Mouse (Mus musculus) embryonic facial prominence, embryonic 11.5 days (tissue): Measurements from ENCODE around the gene Chaf1a. TPM values are rescaled to one million over a fixed set of nuclear protein-coding genes. Genes with fewer than 3 reads are reported as not detected.

Experiments used
- ATAC-seq: fragments of 200-750 bp; cut with Nextera tagmentation; replicated peaks from 2 replicates; pipeline ENCODE4 v1.8.0; 2017; ENCODE audit warnings: low read depth; ENCODE audit not compliant: insufficient number of reproducible peaks, low FRiP score, low TSS enrichment
- DNase-seq: peaks from one replicate; pipeline ENCODE4 v3.0.0-alpha.2; 2015; ENCODE audit warnings: low spot score
- H3K27ac ChIP-seq: fragments of 300-500 bp; sonication (generic); replicated peaks from 2 replicates; pipeline ENCODE4 v1.5.1; 2014; ENCODE audit warnings: mild to moderate bottlenecking, low read depth, low read length, control low read depth
- H3K27me3 ChIP-seq: fragments of 300-500 bp; sonication (generic); 2 replicates; pipeline ENCODE4 v1.6.1; 2014; ENCODE audit warnings: mild to moderate bottlenecking, low read length, moderate library complexity, mixed read lengths; ENCODE audit not compliant: control insufficient read depth, insufficient read depth
- H3K36me3 ChIP-seq: fragments of 300-500 bp; sonication (generic); replicated peaks from 2 replicates; pipeline ENCODE4 v1.6.1; 2014; ENCODE audit warnings: low read depth, mild to moderate bottlenecking, low read length, moderate library complexity, mixed read lengths; ENCODE audit not compliant: control insufficient read depth, insufficient read depth
- H3K4me1 ChIP-seq: fragments of 300-500 bp; sonication (generic); 2 replicates; pipeline ENCODE4 v1.6.1; 2014; ENCODE audit warnings: low read length, mixed read lengths; ENCODE audit not compliant: control insufficient read depth, insufficient read depth
- H3K4me2 ChIP-seq: fragments of 300-500 bp; sonication (generic); 2 replicates; pipeline ENCODE4 v1.6.1; 2014; ENCODE audit warnings: low read depth, mild to moderate bottlenecking, control low read depth, low read length, moderate library complexity
- H3K4me3 ChIP-seq: fragments of 300-500 bp; sonication (generic); 2 replicates; pipeline ENCODE4 v1.5.1; 2014; ENCODE audit warnings: low read depth, low read length, control low read depth
- H3K9ac ChIP-seq: fragments of 300-500 bp; sonication (generic); replicated peaks from 2 replicates; pipeline ENCODE4 v1.6.1; 2014; ENCODE audit warnings: mild to moderate bottlenecking, control low read depth, low read length
- H3K9me3 ChIP-seq: fragments of 300-500 bp; sonication (generic); replicated peaks from 2 replicates; pipeline ENCODE4 v1.6.1; 2016; ENCODE audit warnings: mild to moderate bottlenecking, low read length, inconsistent platforms, mixed read lengths; ENCODE audit not compliant: control insufficient read depth
- WGBS: fragments of 180-500 bp; shearing (Covaris S2); extraction: QIAGEN DNeasy Blood & Tissue Kit; methylation state at CpG from one replicate; pipeline ENCODE4 v1.1.7; 2014; 5-methylcytosine and 5-hydroxymethylcytosine counted together
- polyA plus RNA-seq: library from polyadenylated mRNA; unstranded; fragments of >200 nt; fragmentation: Nextera tagmentation; extraction: Ambion mirVana; gene quantifications from 2 replicates; pipeline ENCODE4 v1.2.1, GENCODE M21; 2014

Chaf1a gene
- polyA plus RNA-seq: 24.5 and 26.6 TPM in 2 replicates

GRCm38 (mm10) chr17:56040030-56040856 lies at the start of gene Chaf1a:
Chaf1a (plus strand) TSS chr17:56040439.
- peak within 1 kb of the TSS; percentile 85 for H3K4me3 ChIP-seq
- peak within 1 kb of the TSS; percentile 74 for H3K4me2 ChIP-seq
- H3K36me3 ChIP-seq: no peaks in the 10 kb centered on the region
- 1% methylated on average over 68 of the region's 68 CpGs for WGBS
- H3K9ac ChIP-seq: peak within 1 kb of the TSS; percentile 88
- DNase-seq: peak; percentile 99
- H3K27me3 ChIP-seq: no peaks in the 10 kb centered on the region
- no peaks in the 10 kb centered on the region for H3K4me1 ChIP-seq
- peak within 1 kb of the TSS; percentile 29 for H3K27ac ChIP-seq
- ATAC-seq: peak; percentile 69
- H3K9me3 ChIP-seq: no peaks in the 10 kb centered on the region

GRCm38 (mm10) chr17:55996007-55996406 lies 44.2 kb upstream of the Chaf1a start:
- peaks cover 3% of the 10 kb centered on the region; the same call in 1 of the 2 replicates for H3K36me3 ChIP-seq
- no peaks in the 10 kb centered on the region for H3K9me3 ChIP-seq

DNA sequence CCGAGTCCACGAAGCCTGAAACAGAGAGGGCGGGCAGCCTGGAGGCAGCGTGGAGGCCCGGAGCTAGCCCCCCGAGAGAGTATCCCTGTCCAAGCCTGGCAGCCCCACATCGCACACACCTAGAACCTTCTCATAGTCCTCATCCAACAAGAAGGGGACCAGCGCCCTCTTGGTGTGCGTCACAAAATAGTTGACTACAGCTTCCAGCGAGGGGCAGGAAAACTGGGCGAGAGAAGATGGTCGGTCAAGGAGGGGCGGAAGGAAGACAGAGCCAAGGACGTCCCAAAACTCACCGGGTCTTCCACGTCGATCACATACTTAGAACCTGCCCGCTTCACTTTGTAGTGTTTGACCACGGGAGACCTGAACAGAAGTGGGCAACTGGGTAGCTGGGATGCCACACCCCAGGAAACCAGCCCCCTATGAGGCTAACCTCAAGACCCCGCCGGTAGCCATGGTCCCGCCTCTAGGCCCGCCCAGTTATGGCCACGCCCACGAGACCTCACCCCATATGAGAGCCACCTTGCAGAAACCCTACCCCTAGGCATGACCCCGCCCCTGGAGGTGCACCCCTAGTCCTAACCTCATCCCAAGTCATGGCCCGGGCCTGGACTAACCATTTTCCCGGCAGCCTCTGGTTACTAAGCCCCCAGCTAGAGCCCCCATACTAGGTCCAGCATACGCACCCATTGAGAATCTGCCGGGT lies 40.3 kb upstream of the Chaf1a start:
- H3K36me3 ChIP-seq: no peaks in the 10 kb centered on the region
- H3K9ac ChIP-seq: no peak overlapping the region; the same call in 1 of the 2 replicates
- peak overlapping the region; percentile 18; the same call in 1 of the 2 replicates for H3K4me3 ChIP-seq
- WGBS: 7% methylated on average over 30 of the region's 30 CpGs
- no peaks in the 10 kb centered on the region for H3K9me3 ChIP-seq
- H3K27me3 ChIP-seq: peaks cover 3% of the 10 kb centered on the region
- DNase-seq (peak; percentile 37), ATAC-seq (peak; percentile 25)
- H3K4me1 ChIP-seq: no peaks in the 10 kb centered on the region; the same call in 1 of the 2 replicates
- H3K27ac ChIP-seq: no peak overlapping the region
- peak overlapping the region; percentile 3 for H3K4me2 ChIP-seq

More at GRCm38 (mm10) chr17:55996007-55996406, 44.2 kb upstream of the Chaf1a start:
- no peak for DNase-seq
- H3K27ac ChIP-seq: no peak overlapping the region
- 91% methylated on average over 15 of the region's 15 CpGs for WGBS
- ATAC-seq: no peak
- no peak overlapping the region for H3K4me2 ChIP-seq
- H3K4me1 ChIP-seq: no peaks in the 10 kb centered on the region; the same call in 1 of the 2 replicates
- no peak overlapping the region for H3K9ac ChIP-seq
- no peak overlapping the region for H3K4me3 ChIP-seq
- peaks cover 3% of the 10 kb centered on the region for H3K27me3 ChIP-seq

DNA sequence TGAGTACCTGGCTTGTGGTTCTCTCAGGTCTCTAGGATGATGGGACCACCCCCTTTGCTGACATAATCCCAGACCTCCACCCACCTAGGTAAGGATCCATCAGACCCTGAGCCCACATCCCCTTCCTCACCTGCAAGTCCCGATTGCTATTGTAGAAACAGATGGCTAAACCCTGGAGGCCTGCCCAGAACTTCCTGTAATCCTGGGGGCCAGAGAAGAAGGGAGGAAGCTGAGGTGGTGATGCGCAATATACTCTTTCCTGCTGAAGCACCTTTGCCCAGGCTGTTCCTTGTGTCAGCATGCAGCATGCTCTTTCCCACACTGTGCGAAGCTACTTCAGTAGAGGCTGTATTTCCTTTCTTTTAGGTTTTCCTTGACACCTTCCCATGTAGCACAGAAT lies 37.2 kb upstream of the Chaf1a start:
- Histone ChIP-seq H3K4me1 (no peaks in the 10 kb centered on the region; the same call in 1 of the 2 replicates), H3K9ac (no peak overlapping the region), H3K9me3 (no peaks in the 10 kb centered on the region), H3K27ac (no peak overlapping the region), H3K4me2 (no peak overlapping the region), H3K36me3 (no peaks in the 10 kb centered on the region), H3K4me3 (no peak overlapping the region), H3K27me3 (peaks cover 3% of the 10 kb centered on the region)
- 84% methylated on average over 3 of the region's 3 CpGs for WGBS
- DNase-seq (no peak), ATAC-seq (no peak)

DNA sequence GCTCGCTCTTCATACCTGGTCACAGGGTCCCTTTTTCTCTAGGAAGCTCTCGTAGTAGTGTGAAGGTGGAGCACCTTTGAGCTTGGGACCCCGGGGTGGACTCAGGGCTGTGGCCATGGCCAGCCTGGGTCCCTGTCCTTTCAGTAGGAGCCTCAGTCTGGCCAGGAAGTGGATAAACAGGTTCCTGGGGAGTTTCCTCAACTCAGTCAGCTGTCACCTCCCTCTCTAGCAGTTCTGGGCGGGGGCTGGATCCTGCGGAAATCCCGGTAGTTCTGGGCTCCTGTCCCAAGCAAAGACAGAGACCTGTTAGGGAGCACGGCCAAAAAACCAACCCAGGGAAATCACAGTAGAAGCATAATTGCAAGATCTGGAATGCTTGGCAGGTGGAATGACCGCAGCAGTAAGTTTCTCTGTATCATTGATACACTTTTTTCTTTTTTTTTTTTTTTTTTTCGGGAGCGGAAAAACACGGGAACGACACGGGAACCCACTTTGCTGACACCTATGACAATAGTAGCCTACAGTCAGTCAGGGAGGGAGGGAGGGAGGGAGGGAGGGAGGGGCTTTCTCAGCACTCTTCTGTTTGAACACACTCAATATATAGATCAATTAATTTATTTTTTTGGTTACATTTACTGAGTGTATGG lies 34.7 kb upstream of the Chaf1a start, which contains the start of the genes Stap2 and Mpnd:
Stap2 (minus strand) TSS at position 170 of the 647 bp plus-strand sequence.
Mpnd (plus strand) TSS at position 297 of the 647 bp plus-strand sequence.
- WGBS: 38% methylated on average over 13 of the region's 13 CpGs
- Histone ChIP-seq H3K4me1 (no peaks in the 10 kb centered on the region; the same call in 1 of the 2 replicates), H3K9ac (no peak within 1 kb of the TSS), H3K9me3 (no peaks in the 10 kb centered on the region), H3K36me3 (no peaks in the 10 kb centered on the region), H3K4me2 (no peak within 1 kb of the TSS), H3K4me3 (no peak within 1 kb of the TSS), H3K27ac (no peak within 1 kb of the TSS), H3K27me3 (no peaks in the 10 kb centered on the region; the same call in 1 of the 2 replicates)
- ATAC-seq: no peak
- peak; percentile 93 for DNase-seq

- Histone ChIP-seq H3K36me3 (no peaks in the 10 kb centered on the region), H3K27me3 (no peaks in the 10 kb centered on the region), H3K9ac (no peak overlapping the region), H3K27ac (no peak overlapping the region), H3K4me2 (no peak overlapping the region), H3K9me3 (no peaks in the 10 kb centered on the region), H3K4me3 (no peak overlapping the region), H3K4me1 (peaks cover 3% of the 10 kb centered on the region)
- 47% methylated on average over 10 of the region's 10 CpGs for WGBS
- DNase-seq (no peak), ATAC-seq (no peak)
Observed at GRCm38 (mm10) chr17:56006956-56007355, 33.3 kb upstream of the Chaf1a start.

DNA sequence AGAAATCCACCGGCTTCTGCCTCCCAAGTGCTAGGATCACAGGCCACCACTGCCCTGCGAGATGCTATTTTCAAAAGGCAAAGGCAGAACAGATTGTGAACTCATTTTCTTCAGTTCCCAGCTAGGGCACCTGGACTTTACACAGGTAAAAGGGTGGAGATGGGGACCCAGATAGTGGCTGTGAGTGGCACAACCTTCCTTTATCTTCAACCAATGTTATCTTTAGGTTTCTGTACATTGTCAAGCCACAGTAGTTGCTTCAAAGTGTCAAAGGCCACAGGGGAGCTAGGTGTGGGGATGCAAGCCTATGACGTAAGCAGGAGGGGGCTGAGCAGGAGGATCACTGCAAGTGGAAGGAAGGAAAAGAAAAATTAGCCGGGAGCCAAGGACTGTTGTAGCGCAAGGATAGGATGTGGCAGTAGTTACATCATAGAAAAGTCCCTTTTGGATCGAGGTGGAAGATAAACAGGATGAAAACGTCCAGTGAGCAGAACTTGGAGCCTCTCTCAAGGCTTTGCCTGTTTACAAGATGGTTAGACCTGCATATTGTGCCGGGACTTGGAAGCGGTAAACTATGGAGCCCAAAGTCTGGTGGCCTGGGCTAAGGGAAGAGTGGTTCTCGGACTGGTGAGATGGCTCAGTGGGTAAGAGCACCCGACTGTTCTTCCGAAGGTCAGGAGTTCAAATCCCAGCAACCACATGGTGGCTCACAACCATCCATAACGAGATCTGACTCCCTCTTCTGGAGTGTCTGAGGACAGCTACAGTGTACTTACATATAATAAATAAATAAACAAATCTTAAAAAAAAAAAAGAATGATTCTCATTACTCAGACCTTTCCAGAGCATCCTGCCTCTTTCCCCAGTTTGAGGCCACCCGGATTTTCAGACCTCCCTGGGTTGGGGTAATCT lies 32.5 kb upstream of the Chaf1a start:
- Histone ChIP-seq H3K9me3 (no peaks in the 10 kb centered on the region), H3K27ac (peak overlapping the region; percentile 14), H3K27me3 (no peaks in the 10 kb centered on the region), H3K4me2 (peak overlapping the region; percentile 10), H3K4me1 (peaks cover 3% of the 10 kb centered on the region), H3K4me3 (peak overlapping the region; percentile 81), H3K36me3 (no peaks in the 10 kb centered on the region), H3K9ac (peak overlapping the region; percentile 19)
- 30% methylated on average over 13 of the region's 14 CpGs for WGBS
- ATAC-seq: no peak
- peak; percentile 44 for DNase-seq
